Mouse (Mus musculus) spleen, adult 10 weeks (tissue): Measurements from ENCODE around the gene Lims1. TPM values are rescaled to one million over a fixed set of nuclear protein-coding genes. Genes with fewer than 3 reads are reported as not detected.

Source experiments
- polyA plus RNA-seq: library from polyadenylated mRNA; stranded (reverse); fragments of 350-450 nt; fragmentation: Illumina TruSeq; extraction: RNeasy Lipid Tissue Mini Kit (QIAGEN cat#74804); gene quantifications from one replicate; pipeline ENCODE4 v1.2.3, GENCODE M21; 2015; ENCODE audit warnings: low replicate concordance; ENCODE audit not compliant: insufficient read depth

Lims1 gene
- 106 TPM for polyA plus RNA-seq

GRCm38 (mm10) chr10:58323028-58323991 lies at the start of gene Lims1:
TSS of gene Lims1 (plus strand) at chr10:58323466.

GRCm38 (mm10) chr10:58446384-58447279 lies 123.4 kb downstream of the Lims1 start, which contains the start of gene Ranbp2:
TSS of gene Ranbp2 (plus strand) at chr10:58446920.

Other genes with a start within 250 kb of the Lims1 start
- gene AW822073, start 98.5 kb upstream of the Lims1 start, polyA plus RNA-seq: not detected
- not detected for gene Duxf3, start 90.8 kb upstream of the Lims1 start, polyA plus RNA-seq
- not detected for gene Gm4981, start 86.8 kb upstream of the Lims1 start, polyA plus RNA-seq
- gene Gcc2, start 68.0 kb upstream of the Lims1 start, polyA plus RNA-seq: 31.2 TPM
- gene Ranbp2, start 123.5 kb downstream of the Lims1 start, polyA plus RNA-seq: 95.8 TPM
- gene Ccdc138, start 174.5 kb downstream of the Lims1 start, polyA plus RNA-seq: 3.8 TPM